Mouse (Mus musculus): ENCODE data around the gene Tmem62. TPM values are rescaled to one million over a fixed set of nuclear protein-coding genes. Genes with fewer than 3 reads are reported as not detected.
"Not testable (repeated sequence)": the region's sequence is repeated elsewhere in the genome, so short reads cannot be mapped to it uniquely, and the experiment has no call there.

The Tmem62 gene
- polyA plus RNA-seq, 1 experiment from 2014 or later: 3.3 TPM

- peaks cover 11% of the 10 kb centered on the region for H3K4me1 ChIP-seq
- H3K36me3 ChIP-seq: no peaks in the 10 kb centered on the region
- no peak overlapping the region for H3K4me3 ChIP-seq
- 85% methylated on average over 7 of the region's 7 CpGs for WGBS
- no peaks in the 10 kb centered on the region for H3K27me3 ChIP-seq (ENCODE audit: low read depth, poor library complexity, severe bottlenecking)
- H3K27ac ChIP-seq (replicated peaks): no peak overlapping the region
- DNase-seq (ENCODE audit: low spot score): no peak
- H3K9me3 ChIP-seq (replicated peaks): no peaks in the 10 kb centered on the region
Observed at GRCm38 (mm10) chr2:121004018-121004811, 27.4 kb downstream of the Tmem62 start.

DNA sequence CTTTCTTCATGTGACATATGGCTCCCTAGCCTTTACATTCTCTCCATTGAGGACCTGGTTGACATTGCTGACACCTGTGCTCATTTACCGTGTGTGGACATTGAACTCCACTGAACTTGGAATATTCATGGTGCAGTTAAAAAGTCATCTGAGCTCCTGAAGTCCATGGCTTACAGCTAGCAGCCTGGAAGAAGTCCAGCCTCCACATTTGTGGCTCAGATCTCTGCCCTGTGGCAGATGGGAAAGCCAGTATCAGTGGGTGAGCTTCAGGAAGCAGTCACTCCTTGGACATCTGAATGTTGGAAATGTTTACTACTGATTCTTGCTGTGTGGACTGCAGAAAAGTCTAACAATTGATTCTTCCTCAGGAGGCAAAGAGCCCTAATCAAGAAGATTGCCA is 30.2 kb downstream of the Tmem62 start:
- no peaks in the 10 kb centered on the region for H3K27me3 ChIP-seq (ENCODE audit: low read depth, poor library complexity, severe bottlenecking)
- H3K9me3 ChIP-seq (replicated peaks): no peaks in the 10 kb centered on the region
- WGBS: 90% methylated on average over 1 of the region's 1 CpGs
- peaks cover 15% of the 10 kb centered on the region for H3K4me1 ChIP-seq
- peaks cover 7% of the 10 kb centered on the region for H3K36me3 ChIP-seq
- H3K27ac ChIP-seq (replicated peaks): no peak overlapping the region
- no peak for DNase-seq (ENCODE audit: low spot score)
- H3K4me3 ChIP-seq: no peak overlapping the region

DNA sequence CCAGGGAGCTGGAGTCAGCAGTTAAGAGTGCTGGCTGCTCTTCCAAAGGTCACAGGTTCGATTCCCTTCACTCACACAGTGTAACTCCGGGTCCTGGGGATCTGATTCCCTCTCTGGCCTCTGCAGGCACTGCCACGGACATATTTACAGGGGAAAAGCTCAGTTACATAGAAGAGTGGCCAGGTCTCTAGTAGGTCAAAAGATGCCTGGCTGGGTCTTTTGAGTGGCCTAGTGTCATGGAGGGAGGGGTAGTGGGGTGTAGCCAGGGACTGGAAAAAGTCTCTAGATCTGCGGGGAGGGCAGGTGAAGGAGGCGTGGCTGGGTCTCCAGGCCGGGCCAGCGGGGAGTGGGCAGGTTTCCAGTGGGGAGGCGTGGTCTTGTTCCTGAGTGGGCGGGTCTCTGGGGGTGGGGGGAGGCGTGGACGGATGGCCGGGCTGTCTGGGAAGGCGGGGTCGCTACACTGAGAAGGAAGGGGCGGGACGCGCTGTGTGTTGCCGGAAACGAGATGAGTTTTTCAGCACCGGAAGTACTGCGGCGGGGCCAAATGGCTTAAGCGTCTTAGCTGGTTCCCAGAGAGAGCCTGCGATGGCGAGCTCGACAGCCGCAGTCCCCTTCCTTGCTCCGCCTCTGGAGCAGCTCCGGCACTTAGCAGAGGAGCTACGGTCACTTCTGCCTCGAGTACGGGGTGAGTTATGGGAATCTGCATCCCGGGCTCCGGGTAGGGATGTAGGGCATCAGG is 31.3 kb downstream of the Tmem62 start, which contains the start of gene Ccndbp1:
TSS of gene Ccndbp1 (plus strand) at position 479 of the 739 bp plus-strand sequence.
- 2% methylated on average over 34 of the region's 34 CpGs for WGBS
- Histone ChIP-seq H3K4me3 (peak within 1 kb of the TSS; percentile 86), H3K9me3 (replicated peaks) (no peaks in the 10 kb centered on the region), H3K27me3 (ENCODE audit: low read depth, poor library complexity, severe bottlenecking) (no peaks in the 10 kb centered on the region), H3K27ac (replicated peaks) (peak within 1 kb of the TSS; percentile 80), H3K36me3 (peaks cover 19% of the 10 kb centered on the region), H3K4me1 (peaks cover 15% of the 10 kb centered on the region)
- peak; percentile 92 for DNase-seq (ENCODE audit: low spot score)

- Histone ChIP-seq H3K36me3 (peaks cover 23% of the 10 kb centered on the region), H3K27me3 (ENCODE audit: low read depth, poor library complexity, severe bottlenecking) (no peaks in the 10 kb centered on the region), H3K9me3 (replicated peaks) (no peaks in the 10 kb centered on the region), H3K4me3 (peak overlapping the region; percentile 86), H3K4me1 (peaks cover 15% of the 10 kb centered on the region), H3K27ac (replicated peaks) (peak overlapping the region; percentile 80)
- 1% methylated on average over 12 of the region's 12 CpGs for WGBS
- DNase-seq (ENCODE audit: low spot score): no peak
Observed at GRCm38 (mm10) chr2:121008664-121009007, 31.8 kb downstream of the Tmem62 start.

DNA sequence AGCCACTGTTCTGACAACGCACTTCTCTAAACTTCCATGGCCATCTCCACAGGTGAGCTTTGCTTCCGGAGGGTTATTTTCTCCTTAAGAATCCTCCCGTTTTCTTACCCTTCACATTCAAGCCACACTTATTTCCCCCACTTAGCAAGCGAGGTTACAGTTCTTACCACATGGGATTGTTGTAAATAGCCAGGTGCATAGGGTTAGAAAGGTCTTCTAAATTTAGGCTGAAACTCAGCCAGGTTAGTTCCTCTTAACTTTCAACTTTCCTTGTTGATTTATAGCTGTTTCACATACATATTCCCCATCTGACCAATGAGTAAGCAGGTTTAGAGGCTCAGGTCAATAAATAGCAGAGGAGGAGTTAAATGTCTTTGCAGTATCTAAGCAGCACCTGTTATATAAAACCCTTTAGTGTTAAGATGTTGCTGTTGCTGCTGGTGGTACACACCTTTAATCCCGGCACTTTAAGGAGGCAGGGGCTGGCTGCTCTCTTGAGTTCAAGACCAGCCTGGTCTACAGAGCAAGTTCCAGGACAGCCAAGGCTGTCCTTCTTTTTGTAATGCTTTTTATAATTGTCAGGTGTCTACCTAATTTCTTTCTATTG is 32.4 kb downstream of the Tmem62 start:
- DNase-seq (ENCODE audit: low spot score): no peak
- Histone ChIP-seq H3K4me1 (peaks cover 15% of the 10 kb centered on the region), H3K27ac (replicated peaks) (no peak overlapping the region), H3K36me3 (peaks cover 25% of the 10 kb centered on the region), H3K4me3 (peak overlapping the region; percentile 86), H3K9me3 (replicated peaks) (no peaks in the 10 kb centered on the region), H3K27me3 (ENCODE audit: low read depth, poor library complexity, severe bottlenecking) (no peaks in the 10 kb centered on the region)
- WGBS: 29% methylated on average over 5 of the region's 5 CpGs

DNA sequence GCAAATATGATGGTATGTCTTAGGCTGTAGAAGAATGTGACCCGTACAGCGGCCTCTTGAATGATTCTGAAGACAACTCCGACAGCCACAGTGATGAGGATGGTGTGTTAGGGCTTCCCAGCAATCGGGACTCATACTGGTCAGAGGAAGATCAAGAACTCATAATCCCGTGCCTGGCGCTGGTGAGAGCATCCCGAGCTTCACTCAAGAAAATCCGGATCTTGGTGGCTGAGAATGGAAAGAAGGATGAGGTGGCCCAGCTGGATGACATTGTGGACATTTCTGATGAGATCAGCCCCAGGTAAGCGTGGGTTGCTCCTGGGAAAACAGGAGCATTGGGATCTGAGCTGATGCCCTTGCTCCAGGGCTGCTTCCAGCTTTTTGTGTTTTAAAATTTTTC is 35.9 kb downstream of the Tmem62 start:
- Histone ChIP-seq H3K4me1 (peaks cover 15% of the 10 kb centered on the region), H3K36me3 (peaks cover 46% of the 10 kb centered on the region), H3K4me3 (no peak overlapping the region), H3K27me3 (ENCODE audit: low read depth, poor library complexity, severe bottlenecking) (no peaks in the 10 kb centered on the region), H3K27ac (replicated peaks) (no peak overlapping the region), H3K9me3 (replicated peaks) (0 out of 2 replicates have a peak, but pooled peaks cover 2% of the 10 kb centered on the region)
- no peak for DNase-seq (ENCODE audit: low spot score)
- 88% methylated on average over 9 of the region's 9 CpGs for WGBS

DNA sequence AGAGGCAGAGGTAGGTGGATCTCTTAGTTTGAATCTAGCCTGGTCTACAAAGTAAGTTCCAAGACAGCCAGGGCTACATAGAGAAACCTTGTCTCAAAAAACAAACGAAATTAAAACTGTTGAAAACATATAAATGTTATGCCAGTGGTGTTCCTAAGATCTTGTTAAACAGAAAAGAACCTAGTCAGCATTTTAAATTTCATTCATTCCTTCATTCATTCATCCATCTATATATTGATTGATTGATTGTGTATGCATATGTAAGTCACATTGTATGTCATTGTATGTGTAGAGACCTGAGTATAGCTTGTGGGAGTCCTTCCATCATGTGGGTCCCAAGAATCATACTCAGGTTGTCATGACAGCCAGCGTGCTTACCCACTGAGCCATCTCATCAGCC is 38.7 kb downstream of the Tmem62 start:
- no peak overlapping the region for H3K27ac ChIP-seq (replicated peaks)
- 80% methylated on average over 2 of the region's 2 CpGs for whole genome bisulfite sequencing
- no peak overlapping the region for H3K4me3 ChIP-seq
- H3K36me3 ChIP-seq: peaks cover 54% of the 10 kb centered on the region
- no peaks in the 10 kb centered on the region for H3K27me3 ChIP-seq (ENCODE audit: low read depth, poor library complexity, severe bottlenecking)
- DNase-seq (ENCODE audit: low spot score): no peak
- 0 out of 2 replicates have a peak, but pooled peaks cover 5% of the 10 kb centered on the region for H3K9me3 ChIP-seq (replicated peaks)
- H3K4me1 ChIP-seq: no peaks in the 10 kb centered on the region

DNA sequence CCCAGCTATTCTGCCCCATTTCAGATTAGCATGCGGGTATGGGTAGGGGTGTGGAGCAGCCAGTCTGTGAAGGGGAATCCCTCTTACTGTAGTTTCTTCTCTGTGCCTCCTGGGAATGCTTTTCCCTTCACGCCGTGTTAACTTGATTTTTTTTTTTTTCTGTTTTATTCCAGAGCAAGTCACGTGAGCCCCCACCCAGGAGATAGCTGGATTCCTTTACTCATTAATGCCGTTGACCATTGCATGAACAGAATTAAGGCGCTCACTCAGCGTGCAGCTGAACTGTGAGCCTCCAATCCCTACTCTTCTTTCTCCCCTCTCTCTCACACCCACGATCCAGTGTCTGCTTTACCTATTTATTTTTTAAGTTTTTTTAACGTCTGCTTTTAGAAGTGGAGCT is 39.4 kb downstream of the Tmem62 start:
- 89% methylated on average over 9 of the region's 9 CpGs for WGBS

DNA sequence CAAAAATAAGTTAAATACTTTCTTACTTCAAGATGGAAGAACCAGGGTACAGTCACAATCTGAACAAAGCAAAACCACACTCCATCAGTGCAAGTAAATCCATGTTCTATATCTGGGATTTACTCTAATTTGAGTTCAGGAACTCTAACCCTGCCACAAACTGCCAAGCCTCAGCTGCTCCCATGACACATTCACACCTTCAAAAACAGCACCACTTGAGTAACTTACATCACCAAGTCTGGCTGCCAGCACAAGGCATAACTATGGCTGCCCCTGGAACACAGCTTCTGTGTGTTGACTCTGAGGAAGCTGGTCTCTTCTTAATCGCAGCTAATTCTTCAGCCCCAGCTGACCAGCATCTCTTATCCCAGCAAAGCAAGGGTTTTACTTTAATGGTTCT is 40.3 kb downstream of the Tmem62 start:
- Histone ChIP-seq H3K36me3 (peaks cover 45% of the 10 kb centered on the region), H3K27me3 (ENCODE audit: low read depth, poor library complexity, severe bottlenecking) (no peaks in the 10 kb centered on the region), H3K4me1 (no peaks in the 10 kb centered on the region), H3K27ac (replicated peaks) (no peak overlapping the region), H3K9me3 (replicated peaks) (0 out of 2 replicates have a peak, but pooled peaks cover 5% of the 10 kb centered on the region), H3K4me3 (no peak overlapping the region)
- DNase-seq (ENCODE audit: low spot score): no peak
- 97% methylated on average over 1 of the region's 1 CpGs for WGBS

More for the DNA sequence above, 39.4 kb downstream of the Tmem62 start:
- Histone ChIP-seq H3K27ac (replicated peaks) (no peak overlapping the region), H3K36me3 (peaks cover 53% of the 10 kb centered on the region), H3K4me1 (no peaks in the 10 kb centered on the region), H3K27me3 (ENCODE audit: low read depth, poor library complexity, severe bottlenecking) (no peaks in the 10 kb centered on the region), H3K9me3 (replicated peaks) (0 out of 2 replicates have a peak, but pooled peaks cover 5% of the 10 kb centered on the region), H3K4me3 (no peak overlapping the region)
- DNase-seq (ENCODE audit: low spot score): no peak

DNA sequence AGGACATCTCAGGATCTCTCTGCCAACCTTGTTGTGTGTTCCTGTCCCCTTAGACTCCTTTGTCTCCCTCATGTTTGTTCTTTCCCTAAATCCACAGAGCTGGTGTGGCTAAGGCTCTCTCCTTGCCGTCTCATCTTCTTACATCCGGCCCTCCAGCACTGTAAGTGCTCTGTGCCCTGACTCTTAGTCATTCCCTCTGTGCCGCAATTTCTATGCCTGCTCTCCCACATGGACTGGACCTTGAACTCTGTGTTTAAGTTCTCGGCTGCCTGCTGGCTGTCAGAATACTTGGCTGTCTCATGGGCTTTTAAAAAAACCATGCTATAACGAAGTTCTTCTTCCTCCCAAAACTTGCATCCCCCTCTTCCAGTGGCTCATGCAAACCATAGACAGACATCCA is 46.1 kb downstream of the Tmem62 start:
- H3K27ac ChIP-seq (replicated peaks): no peak overlapping the region
- H3K4me1 ChIP-seq: no peaks in the 10 kb centered on the region; the same call in 1 of the 2 replicates
- H3K36me3 ChIP-seq: peaks cover 5% of the 10 kb centered on the region
- 70% methylated on average over 5 of the region's 5 CpGs for WGBS
- 0 out of 2 replicates have a peak, but pooled peaks cover 1% of the 10 kb centered on the region for H3K9me3 ChIP-seq (replicated peaks)
- H3K27me3 ChIP-seq (ENCODE audit: low read depth, poor library complexity, severe bottlenecking): no peaks in the 10 kb centered on the region
- no peak for DNase-seq (ENCODE audit: low spot score)
- H3K4me3 ChIP-seq: no peak overlapping the region

DNA sequence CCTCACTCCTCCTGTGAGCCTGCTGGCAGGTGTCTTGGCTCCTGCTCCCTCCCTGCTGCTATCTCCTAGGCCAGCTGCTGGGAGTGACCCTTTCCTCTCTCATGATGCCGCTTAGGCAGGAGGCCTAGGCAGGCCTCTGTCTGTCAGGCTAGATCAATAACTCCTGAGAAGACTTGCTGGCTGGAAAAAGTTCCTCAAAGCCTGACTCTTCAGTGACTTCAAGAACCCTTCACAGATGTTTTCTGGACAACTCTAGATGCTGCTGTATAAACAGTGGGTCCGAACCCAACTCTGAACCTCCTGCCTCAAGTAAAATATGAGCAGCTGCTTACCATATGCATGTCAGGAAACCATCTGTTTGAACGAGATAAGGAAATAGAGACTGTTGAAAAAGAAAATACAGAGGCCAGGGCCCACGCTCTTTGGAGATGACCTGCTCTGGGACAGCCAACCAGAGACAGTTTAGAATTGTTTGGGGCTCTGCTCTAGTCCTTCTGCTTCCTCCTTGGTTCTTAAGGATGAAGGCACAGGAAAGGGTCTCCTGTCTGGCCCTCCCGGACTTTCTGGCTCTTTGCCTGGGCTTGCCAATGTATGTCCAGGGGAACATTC is 60.0 kb downstream of the Tmem62 start, which contains the start of gene Epb42:
TSS of gene Epb42 (minus strand) at position 340 of the 609 bp plus-strand sequence.
- WGBS: 71% methylated on average over 5 of the region's 5 CpGs
- H3K4me3 ChIP-seq: 0 out of 2 replicates have a peak within 1 kb of the TSS, but pooled peaks have one; percentile 9

DNA sequence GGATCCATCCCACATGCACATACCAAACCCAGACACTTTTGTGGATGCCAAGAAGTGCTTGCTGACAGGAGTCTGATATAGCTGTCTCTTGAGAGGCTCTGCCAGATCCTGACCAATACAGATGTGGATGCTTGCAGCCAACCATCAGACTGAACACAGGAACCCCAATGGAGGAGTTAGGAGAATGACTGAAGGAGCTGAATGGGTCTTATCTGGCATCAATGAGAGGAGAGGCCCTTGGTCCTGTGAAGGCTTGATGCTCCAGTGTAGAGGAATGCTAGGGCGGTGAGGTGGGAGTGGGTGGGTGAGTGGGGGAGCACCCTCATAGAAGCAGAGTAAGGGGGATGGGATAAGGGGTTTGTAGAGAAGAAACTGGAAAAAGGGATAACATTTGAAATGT is 62.0 kb downstream of the Tmem62 start:
- not testable (repeated sequence) for H3K27ac ChIP-seq (replicated peaks); H3K9me3 ChIP-seq (replicated peaks); H3K4me3 ChIP-seq; H3K4me1 ChIP-seq; DNase-seq (ENCODE audit: low spot score); H3K36me3 ChIP-seq; H3K27me3 ChIP-seq (ENCODE audit: low read depth, poor library complexity, severe bottlenecking)
- 100% methylated on average over 1 of the region's 1 CpGs for WGBS

More for the DNA sequence above, 60.0 kb downstream of the Tmem62 start, which contains the start of gene Epb42:
- H3K27me3 ChIP-seq (ENCODE audit: low read depth, poor library complexity, severe bottlenecking): no peaks in the 10 kb centered on the region
- H3K4me1 ChIP-seq: no peaks in the 10 kb centered on the region
- H3K36me3 ChIP-seq: no peaks in the 10 kb centered on the region
- DNase-seq (ENCODE audit: low spot score): no peak
- H3K27ac ChIP-seq (replicated peaks): no peak within 1 kb of the TSS
- H3K9me3 ChIP-seq (replicated peaks): no peaks in the 10 kb centered on the region
